Mouse (Mus musculus) limb, embryonic 10.5 days (tissue): ENCODE results near the gene Rhbdf2. TPM values are rescaled to one million over a fixed set of nuclear protein-coding genes. Genes with fewer than 3 reads are reported as not detected.

Experiments
- DNase-seq: peaks from one replicate; pipeline ENCODE4 v3.0.0-alpha.2; 2017; ENCODE audit warnings: low spot score
- H3K27ac ChIP-seq: fragments of 300-500 bp; sonication (generic); 2 replicates; pipeline ENCODE4 v1.5.1; 2016; ENCODE audit warnings: mild to moderate bottlenecking
- H3K27me3 ChIP-seq: fragments of 300-500 bp; sonication (generic); 2 replicates; pipeline ENCODE4 v1.6.1; 2016; ENCODE audit warnings: low read depth, mild to moderate bottlenecking; ENCODE audit not compliant: poor library complexity, severe bottlenecking
- H3K36me3 ChIP-seq: fragments of 300-500 bp; sonication (generic); 2 replicates; pipeline ENCODE4 v1.6.1; 2016; ENCODE audit warnings: mild to moderate bottlenecking, moderate library complexity
- H3K4me1 ChIP-seq: fragments of 300-500 bp; sonication (generic); 2 replicates; pipeline ENCODE4 v1.6.1; 2016
- H3K4me3 ChIP-seq: fragments of 300-500 bp; sonication (generic); 2 replicates; pipeline ENCODE4 v1.5.1; 2016; ENCODE audit warnings: mild to moderate bottlenecking, moderate library complexity
- H3K9me3 ChIP-seq: fragments of 300-500 bp; sonication (generic); replicated peaks from 2 replicates; pipeline ENCODE4 v1.6.1; 2016; ENCODE audit warnings: mild to moderate bottlenecking
- WGBS: fragments of 180-500 bp; shearing (Covaris S2); methylation state at CpG from one replicate; pipeline ENCODE4 v1.1.7; 2016; 5-methylcytosine and 5-hydroxymethylcytosine counted together
- polyA plus RNA-seq: library from polyadenylated mRNA; unstranded; fragments of >200 nt; fragmentation: Nextera tagmentation; extraction: Ambion mirVana; gene quantifications from 2 replicates; pipeline ENCODE4 v1.2.1, GENCODE M21; 2016

Gene Rhbdf2
- polyA plus RNA-seq, 1 experiment from 2014 or later = 5.2 TPM

- peak overlapping the region; percentile 83 for H3K27ac ChIP-seq
- 81% methylated on average over 16 of the region's 16 CpGs for WGBS
- peaks cover 55% of the 10 kb centered on the region for H3K27me3 ChIP-seq
These were observed 29.8 kb upstream of the Rhbdf2 start for GRCm38 (mm10) chr11:116656348-116657191.

GRCm38 (mm10) chr11:116654255-116654821 is 27.5 kb upstream of the Rhbdf2 start, which contains the start of gene Cygb:
Gene Cygb, minus strand, starts transcription at chr11:116654313.
- peaks cover 72% of the 10 kb centered on the region for H3K4me1 ChIP-seq
- H3K27ac ChIP-seq = peak within 1 kb of the TSS; percentile 69
- no peaks in the 10 kb centered on the region for H3K9me3 ChIP-seq
- peaks cover 62% of the 10 kb centered on the region for H3K27me3 ChIP-seq
- H3K36me3 ChIP-seq = no peaks in the 10 kb centered on the region
- DNase-seq = peak; percentile 65
- H3K4me3 ChIP-seq = peak within 1 kb of the TSS; percentile 66
- WGBS = 3% methylated on average over 28 of the region's 28 CpGs

More at GRCm38 (mm10) chr11:116656348-116657191, 29.8 kb upstream of the Rhbdf2 start:
- Histone ChIP-seq H3K36me3 (no peaks in the 10 kb centered on the region), H3K4me1 (peaks cover 69% of the 10 kb centered on the region), H3K9me3 (no peaks in the 10 kb centered on the region), H3K4me3 (peak overlapping the region; percentile 43; the same call in 1 of the 2 replicates)
- DNase-seq = no peak

DNA sequence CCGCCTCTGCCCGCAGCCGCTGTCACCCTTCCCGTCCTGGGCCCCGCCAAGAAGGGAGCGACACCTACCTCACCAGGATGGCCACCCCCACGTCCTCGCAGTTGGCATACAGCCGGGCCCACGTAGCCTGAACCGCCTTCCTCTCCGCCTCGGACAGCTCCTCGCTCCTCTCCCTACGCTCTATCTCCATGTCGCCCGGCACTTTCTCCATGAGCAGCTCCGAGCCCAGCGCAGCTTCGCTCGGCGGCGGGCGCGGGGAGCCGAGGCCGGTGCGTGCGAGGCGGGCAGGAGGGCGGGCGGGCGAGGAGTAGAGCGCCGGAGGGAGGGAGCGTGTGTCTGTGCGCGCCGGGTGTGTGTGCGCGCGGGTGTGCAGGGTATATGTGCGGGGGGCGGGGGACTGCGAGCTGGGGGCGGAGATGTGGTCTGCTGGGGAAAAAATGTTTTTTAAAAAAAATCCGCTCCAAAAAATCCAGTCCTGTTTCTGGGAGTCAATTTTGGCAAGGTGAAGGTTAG is 26.9 kb upstream of the Rhbdf2 start:
- Histone ChIP-seq H3K36me3 (no peaks in the 10 kb centered on the region), H3K27ac (peak overlapping the region; percentile 69), H3K4me3 (peak overlapping the region; percentile 66), H3K27me3 (peaks cover 62% of the 10 kb centered on the region), H3K9me3 (no peaks in the 10 kb centered on the region), H3K4me1 (peaks cover 72% of the 10 kb centered on the region)
- under 1% methylated on average over 47 of the region's 47 CpGs for WGBS
- DNase-seq = peak; percentile 69

DNA sequence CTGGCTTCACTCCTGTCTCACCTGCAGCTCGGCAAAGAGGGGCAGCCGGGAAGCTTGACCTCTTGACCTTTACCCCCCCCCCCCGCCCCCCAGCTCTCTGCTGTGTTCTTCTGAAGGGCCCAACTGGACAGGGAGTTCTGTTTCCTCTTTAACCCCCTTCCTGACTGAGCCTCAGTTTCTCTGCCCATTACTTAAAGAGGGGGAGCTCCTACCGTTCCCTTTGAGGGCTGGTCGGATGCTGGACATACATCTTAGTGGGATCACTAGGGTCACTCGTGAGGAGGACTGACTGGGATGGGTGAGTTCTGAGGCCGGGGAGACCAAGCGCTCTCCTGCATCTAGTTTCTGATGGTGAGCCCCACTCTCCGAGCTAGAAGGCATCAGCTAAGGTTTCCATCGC is 26.4 kb upstream of the Rhbdf2 start, which contains the start of gene Prcd:
Prcd (plus strand) TSS at position 301 of the 400 bp plus-strand sequence.
- Histone ChIP-seq H3K4me1 (peaks cover 74% of the 10 kb centered on the region), H3K4me3 (peak within 1 kb of the TSS; percentile 66), H3K27me3 (peaks cover 62% of the 10 kb centered on the region), H3K9me3 (no peaks in the 10 kb centered on the region), H3K36me3 (no peaks in the 10 kb centered on the region), H3K27ac (peak within 1 kb of the TSS; percentile 69)
- WGBS = 3% methylated on average over 10 of the region's 10 CpGs
- no peak for DNase-seq

GRCm38 (mm10) chr11:116652330-116653098 is 25.7 kb upstream of the Rhbdf2 start:
- no peak for DNase-seq
- Histone ChIP-seq H3K4me3 (peak overlapping the region; percentile 66; the same call in 1 of the 2 replicates), H3K27ac (0 out of 2 replicates have a peak overlapping the region, but pooled peaks have one; percentile 7), H3K4me1 (peaks cover 74% of the 10 kb centered on the region), H3K36me3 (no peaks in the 10 kb centered on the region), H3K27me3 (peaks cover 62% of the 10 kb centered on the region), H3K9me3 (no peaks in the 10 kb centered on the region)
- WGBS = 60% methylated on average over 25 of the region's 25 CpGs

- WGBS = 78% methylated on average over 8 of the region's 8 CpGs
- Histone ChIP-seq H3K36me3 (no peaks in the 10 kb centered on the region), H3K9me3 (no peaks in the 10 kb centered on the region), H3K4me3 (no peak overlapping the region), H3K4me1 (peaks cover 74% of the 10 kb centered on the region), H3K27me3 (peaks cover 60% of the 10 kb centered on the region), H3K27ac (peak overlapping the region; percentile 21; the same call in 1 of the 2 replicates)
- no peak for DNase-seq
These were observed 24.5 kb upstream of the Rhbdf2 start for GRCm38 (mm10) chr11:116651339-116651738.

DNA sequence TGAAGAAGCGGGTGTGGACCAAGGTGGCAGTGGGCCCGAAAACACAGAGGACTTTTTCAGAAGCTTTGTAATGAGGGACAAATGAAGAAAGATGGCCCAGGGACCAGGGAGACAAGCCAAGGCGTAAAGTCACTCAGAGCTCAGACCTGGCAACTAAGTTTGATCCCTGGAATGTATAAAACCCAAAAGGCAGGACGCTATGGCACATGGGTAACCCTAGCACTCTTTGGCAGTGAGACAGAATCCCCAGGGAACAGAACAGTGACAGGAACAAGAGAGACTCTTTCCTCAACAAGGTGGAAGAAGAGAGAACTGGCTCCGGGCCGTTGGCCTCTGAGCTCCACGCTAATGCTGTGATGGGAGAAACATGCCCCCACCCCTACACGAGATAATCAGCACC is 24.0 kb upstream of the Rhbdf2 start:
- 86% methylated on average over 8 of the region's 8 CpGs for WGBS
- no peak overlapping the region for H3K27ac ChIP-seq
- peaks cover 78% of the 10 kb centered on the region for H3K4me1 ChIP-seq
- peaks cover 54% of the 10 kb centered on the region for H3K27me3 ChIP-seq
- DNase-seq = no peak
- no peak overlapping the region for H3K4me3 ChIP-seq
- no peaks in the 10 kb centered on the region for H3K36me3 ChIP-seq
- H3K9me3 ChIP-seq = no peaks in the 10 kb centered on the region

DNA sequence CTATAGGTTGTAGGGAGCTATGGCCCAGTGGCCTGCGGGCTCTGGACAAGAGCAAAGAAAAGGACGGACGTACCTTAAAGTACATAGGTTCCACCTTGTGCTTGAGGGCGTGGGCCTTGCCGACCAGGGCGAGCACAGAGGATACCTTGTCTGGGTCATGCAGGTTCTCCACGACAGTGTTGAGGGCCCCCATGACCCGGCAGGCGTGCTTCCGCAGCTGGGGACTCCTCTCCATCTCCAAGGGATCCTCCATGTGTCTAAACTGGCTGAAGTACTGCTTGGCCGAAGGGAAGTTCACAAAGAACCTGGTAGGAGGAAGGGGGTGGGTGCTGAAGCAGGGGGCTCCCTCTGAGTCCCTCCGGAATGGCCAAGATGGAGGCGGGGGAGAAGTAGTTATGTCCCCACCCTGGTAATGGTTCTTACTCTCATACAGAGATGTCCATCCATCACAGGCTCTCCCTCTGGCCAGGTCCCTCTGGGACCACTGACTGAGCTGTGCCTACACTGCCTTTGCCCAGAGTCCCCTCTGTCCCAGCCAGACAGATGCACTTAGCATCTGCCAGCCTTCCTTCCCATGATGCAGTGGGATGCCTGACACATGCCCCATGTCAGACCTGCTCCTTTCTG is 23.0 kb upstream of the Rhbdf2 start:
- Histone ChIP-seq H3K4me1 (peaks cover 86% of the 10 kb centered on the region), H3K27me3 (peaks cover 47% of the 10 kb centered on the region), H3K4me3 (no peak overlapping the region), H3K36me3 (no peaks in the 10 kb centered on the region), H3K9me3 (no peaks in the 10 kb centered on the region), H3K27ac (peak overlapping the region; percentile 91)
- 92% methylated on average over 13 of the region's 13 CpGs for WGBS
- no peak for DNase-seq

- no peak overlapping the region for H3K4me3 ChIP-seq
- 78% methylated on average over 10 of the region's 10 CpGs for WGBS
- H3K9me3 ChIP-seq = no peaks in the 10 kb centered on the region
- H3K36me3 ChIP-seq = no peaks in the 10 kb centered on the region
- peaks cover 86% of the 10 kb centered on the region for H3K4me1 ChIP-seq
- H3K27ac ChIP-seq = peak overlapping the region; percentile 91
- peaks cover 39% of the 10 kb centered on the region for H3K27me3 ChIP-seq
- DNase-seq = no peak
These were observed 22.2 kb upstream of the Rhbdf2 start for GRCm38 (mm10) chr11:116648976-116649375.

GRCm38 (mm10) chr11:116648213-116648921 is 21.5 kb upstream of the Rhbdf2 start:
- H3K27me3 ChIP-seq = peaks cover 33% of the 10 kb centered on the region
- WGBS = 37% methylated on average over 18 of the region's 18 CpGs
- peak overlapping the region; percentile 23; the same call in 1 of the 2 replicates for H3K4me3 ChIP-seq
- peaks cover 86% of the 10 kb centered on the region for H3K4me1 ChIP-seq
- H3K27ac ChIP-seq = peak overlapping the region; percentile 91
- H3K36me3 ChIP-seq = no peaks in the 10 kb centered on the region
- no peak for DNase-seq
- H3K9me3 ChIP-seq = no peaks in the 10 kb centered on the region

DNA sequence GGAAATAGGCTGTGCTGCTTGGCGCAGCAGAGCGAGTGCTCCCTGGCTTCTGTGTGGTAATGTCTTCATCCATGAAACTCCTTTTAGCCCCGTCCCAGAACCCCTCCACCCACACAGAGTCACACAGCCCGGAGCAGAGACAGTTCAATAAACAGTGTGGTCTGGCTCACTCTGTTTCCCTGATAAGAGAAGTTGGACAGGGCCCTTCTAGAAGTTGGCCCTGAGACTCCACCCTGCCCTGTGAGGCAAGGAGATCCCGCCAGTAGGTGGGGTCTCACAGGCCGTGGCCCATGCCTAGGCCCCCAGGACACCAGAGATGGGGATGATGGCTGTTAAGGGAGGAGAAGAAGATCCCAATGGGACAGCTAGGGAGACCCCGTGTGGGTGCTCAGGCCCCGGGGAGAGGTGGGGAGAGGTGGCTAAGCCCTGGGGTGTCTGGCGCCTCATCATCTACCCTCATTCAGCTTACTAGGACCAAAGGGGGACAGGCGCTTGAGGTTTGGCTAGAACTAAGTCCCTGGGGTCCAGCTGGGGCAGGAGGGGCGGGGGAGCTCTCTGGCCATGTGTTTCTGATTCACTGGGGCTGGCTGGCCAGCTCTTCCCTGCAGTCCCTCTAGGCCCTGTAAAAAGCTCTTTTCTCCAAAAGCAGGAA is 20.6 kb upstream of the Rhbdf2 start:
- peaks cover 24% of the 10 kb centered on the region for H3K27me3 ChIP-seq
- H3K9me3 ChIP-seq = no peaks in the 10 kb centered on the region
- peak; percentile 74 for DNase-seq
- WGBS = 31% methylated on average over 11 of the region's 11 CpGs
- H3K4me1 ChIP-seq = peaks cover 78% of the 10 kb centered on the region
- H3K4me3 ChIP-seq = peak overlapping the region; percentile 15; the same call in 1 of the 2 replicates
- no peaks in the 10 kb centered on the region for H3K36me3 ChIP-seq
- H3K27ac ChIP-seq = peak overlapping the region; percentile 91
